Mouse (Mus musculus) granulocyte monocyte progenitor cell, adult 5-6 weeks (primary cell): ENCODE measurements around the gene Card14. TPM values are rescaled to one million over a fixed set of nuclear protein-coding genes. Genes with fewer than 3 reads are reported as not detected.
A peak's percentile ranks its signal among the peaks of the same experiment; 100 is the strongest.

ENCODE experiments used
- ATAC-seq: replicated peaks from 2 replicates; pipeline ENCODE4 v1.8.0; 2016; ENCODE audit warnings: mild to moderate bottlenecking, moderate TSS enrichment, inconsistent platforms; ENCODE audit not compliant: poor library complexity, severe bottlenecking
- total RNA-seq, 2 experiments: library from RNA; stranded (forward) in 1 of 2; stranded (reverse) in 1 of 2; fragments of 200-712, 200-1000 nt in 1 of 2; fragments of >200 nt in 1 of 2; fragmentation: Nextera tagmentation in 1 of 2; gene quantifications; 2 replicates each; pipeline ENCODE4 v1.2.3; 2014 to 2017

Gene Card14
- total RNA-seq, 2 experiments from 2014 or later, result not detected

DNA sequence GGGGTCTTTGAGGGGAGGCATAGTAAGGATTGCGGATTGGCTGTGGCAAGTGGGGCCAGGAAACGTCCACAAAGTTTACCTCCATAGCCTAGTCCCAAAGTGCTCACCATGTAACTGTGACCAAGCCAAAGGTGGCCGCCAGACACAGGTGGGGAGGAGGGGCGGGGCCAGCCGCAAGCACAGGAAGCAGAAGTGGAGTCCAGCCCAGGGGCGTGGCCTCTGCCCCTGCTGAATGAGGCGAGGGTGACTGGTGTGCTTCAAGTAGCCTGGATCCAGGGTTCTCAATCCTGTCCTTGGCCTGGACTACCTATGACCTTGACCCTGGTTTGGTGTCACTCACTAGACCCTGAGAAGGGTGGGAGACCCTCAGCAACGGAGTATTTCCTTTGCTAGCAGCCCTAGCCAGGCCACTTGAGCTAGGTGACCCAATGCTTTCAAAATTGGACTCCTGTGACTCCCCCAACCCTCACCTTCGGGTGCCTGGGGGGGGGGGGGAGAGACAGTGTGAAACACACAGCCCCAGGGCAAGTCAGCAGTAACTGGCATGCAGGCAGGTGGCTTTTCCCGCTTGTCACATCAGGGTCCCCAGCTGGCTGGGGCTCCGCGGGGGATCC lies 84.5 kb downstream of the Card14 start:
- ATAC-seq, result peak; percentile 26

DNA sequence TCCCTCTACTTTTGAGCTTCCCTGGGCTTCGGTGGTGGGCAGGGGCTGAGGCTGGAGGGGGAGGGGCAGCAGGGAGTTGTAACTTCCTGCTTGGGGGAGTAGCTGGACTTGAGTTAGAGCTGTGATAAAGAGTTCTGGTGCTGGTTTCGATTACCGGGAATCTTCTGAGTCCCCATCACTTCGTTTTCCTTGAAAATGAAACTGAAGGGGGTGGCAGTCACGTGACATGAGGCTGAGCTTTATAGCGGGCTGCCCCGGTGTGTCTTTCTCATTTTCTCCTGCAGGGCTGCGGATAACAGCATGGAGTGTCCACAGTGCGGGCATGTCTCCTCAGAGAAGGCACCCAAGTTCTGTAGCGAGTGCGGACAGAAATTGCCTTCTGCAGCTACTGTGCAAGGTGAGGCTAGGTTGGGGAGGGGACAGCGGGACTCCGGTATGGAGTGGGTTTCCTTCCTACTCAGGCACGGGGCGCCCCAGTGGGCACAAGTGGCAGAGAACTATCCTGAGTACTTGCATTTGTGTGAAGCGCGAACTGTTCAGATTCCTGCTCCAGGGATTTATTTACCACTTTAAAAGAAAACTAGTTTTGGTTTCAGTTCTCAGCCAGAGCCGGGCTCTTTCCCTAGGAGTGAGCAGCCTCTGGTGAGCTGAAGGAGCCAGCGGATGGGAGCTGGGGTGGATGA lies 85.4 kb downstream of the Card14 start, which contains the start of gene Rnf213:
Rnf213 (plus strand) TSS at position 301 of the 683 bp plus-strand sequence.
- ATAC-seq, result peak; percentile 11; the same call in 1 of the 2 replicates

DNA sequence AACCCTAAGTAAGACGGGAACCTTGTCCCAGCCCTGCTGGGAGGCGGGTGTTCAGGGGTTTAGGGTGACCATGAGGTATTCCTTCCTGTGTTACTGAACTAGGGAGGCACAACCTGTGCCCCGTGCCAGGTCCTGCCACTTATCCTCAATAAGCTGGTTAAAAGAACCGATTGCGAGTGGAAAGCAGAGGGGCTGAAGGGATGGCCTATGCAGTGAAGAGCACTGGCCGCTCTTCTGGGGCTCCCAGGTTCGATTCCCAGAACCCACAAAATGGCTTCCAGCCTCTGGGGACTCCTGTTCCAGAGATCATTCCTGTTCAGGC lies 85.9 kb downstream of the Card14 start:
- ATAC-seq, result no peak

DNA sequence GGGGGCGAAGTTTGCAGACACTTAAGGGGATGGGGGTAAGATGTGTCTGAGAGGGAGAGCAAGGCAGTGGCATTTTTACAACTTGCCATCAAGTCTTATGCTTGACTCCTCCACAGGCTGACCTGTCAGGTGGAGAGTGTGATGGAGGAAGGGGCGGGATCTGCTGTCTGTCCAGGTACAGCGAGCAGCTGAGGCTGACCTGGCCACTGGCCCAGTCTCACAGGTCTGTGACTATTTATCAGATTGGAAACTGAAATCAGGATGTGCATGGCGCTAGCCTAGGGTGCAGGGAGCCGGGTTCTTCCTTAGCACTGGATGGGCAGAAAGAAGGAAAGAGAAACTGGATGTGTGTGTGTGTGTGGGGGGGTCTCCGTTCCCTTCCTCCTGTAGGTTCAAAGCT lies 86.6 kb downstream of the Card14 start:
- no peak for ATAC-seq

Other genes starting within 250 kb of the Card14 start
- gene Cbx4, start 221.5 kb upstream of the Card14 start, total RNA-seq (2014; fragmentation: Nextera tagmentation), result 15.8 and 18.8 TPM in 2 replicates
- gene Cbx4, start 221.5 kb upstream of the Card14 start, total RNA-seq (2017), result 27.4 and 38.2 TPM in 2 replicates
- 3.3 and 8.6 TPM in 2 replicates for gene Tbc1d16, start 79.3 kb upstream of the Card14 start, total RNA-seq (2014; fragmentation: Nextera tagmentation)
- 2.1 and 3.0 TPM in 2 replicates for gene Tbc1d16, start 79.3 kb upstream of the Card14 start, total RNA-seq (2017)
- gene Ccdc40, start 79.2 kb upstream of the Card14 start, total RNA-seq (2014; fragmentation: Nextera tagmentation), result 7.3 and 12.0 TPM in 2 replicates
- gene Ccdc40, start 79.2 kb upstream of the Card14 start, total RNA-seq (2017), result 9.0 and 11.8 TPM in 2 replicates
- gene Gaa, start 39.9 kb upstream of the Card14 start, total RNA-seq (2014; fragmentation: Nextera tagmentation), result 35.8 and 47.2 TPM in 2 replicates
- 27.4 and 31.6 TPM in 2 replicates for gene Gaa, start 39.9 kb upstream of the Card14 start, total RNA-seq (2017)
- gene Eif4a3, start 7.7 kb upstream of the Card14 start, total RNA-seq (2014; fragmentation: Nextera tagmentation), result 280 and 311 TPM in 2 replicates
- gene Eif4a3, start 7.7 kb upstream of the Card14 start, total RNA-seq (2017), result 188 and 228 TPM in 2 replicates
- 4.3 and 5.2 TPM in 2 replicates for gene Sgsh, start 47.8 kb downstream of the Card14 start, total RNA-seq (2014; fragmentation: Nextera tagmentation)
- gene Sgsh, start 47.8 kb downstream of the Card14 start, total RNA-seq (2017), result 2.7 and 4.1 TPM in 2 replicates
- gene Slc26a11, start 47.8 kb downstream of the Card14 start, total RNA-seq (2014; fragmentation: Nextera tagmentation), result 1.1 TPM in 1 of 2 replicates, not detected in the other
- gene Slc26a11, start 47.8 kb downstream of the Card14 start, total RNA-seq (2017), result 0.21 and 0.43 TPM in 2 replicates
- 57.7 and 58.1 TPM in 2 replicates for gene Rnf213, start 85.3 kb downstream of the Card14 start, total RNA-seq (2014; fragmentation: Nextera tagmentation)
- 40.5 and 45.5 TPM in 2 replicates for gene Rnf213, start 85.3 kb downstream of the Card14 start, total RNA-seq (2017)
- gene Endov, start 183.6 kb downstream of the Card14 start, total RNA-seq (2014; fragmentation: Nextera tagmentation), result 5.5 and 10.3 TPM in 2 replicates
- gene Endov, start 183.6 kb downstream of the Card14 start, total RNA-seq (2017), result 14.2 and 21.0 TPM in 2 replicates
- not detected in 2 replicates for gene Nptx1, start 240.0 kb downstream of the Card14 start, total RNA-seq (2014; fragmentation: Nextera tagmentation)
- not detected in 2 replicates for gene Nptx1, start 240.0 kb downstream of the Card14 start, total RNA-seq (2017)